Mouse (Mus musculus) CH12.LX (cell line): ENCODE data around the gene Phldb1. TPM values are rescaled to one million over a fixed set of nuclear protein-coding genes. Genes with fewer than 3 reads are reported as not detected.

Source experiments
- DNase-seq: peaks from one replicate; pipeline ENCODE4 v3.0.0-alpha.2; 2013; ENCODE audit errors: extremely low read depth
- H3K27ac ChIP-seq: 2 replicates; pipeline ENCODE4 v1.5.1; 2012; ENCODE audit warnings: low read depth, mild to moderate bottlenecking, control low read depth, moderate library complexity; ENCODE audit not compliant: insufficient read depth
- H3K27me3 ChIP-seq: replicated peaks from 2 replicates; pipeline ENCODE3; 2012; ENCODE audit warnings: inconsistent platforms
- H3K36me3 ChIP-seq, 2 experiments: replicated peaks in 1 of 2; 2 replicates each; pipeline versions ENCODE3 to v1.6.1; 2012; ENCODE audit warnings: inconsistent platforms in 1 of 2, low read length in 1 of 2, mild to moderate bottlenecking in 1 of 2, mixed read lengths in 1 of 2, moderate library complexity in 1 of 2; ENCODE audit not compliant: control insufficient read depth in 1 of 2, insufficient read depth in 1 of 2
- H3K4me1 ChIP-seq, 2 experiments: 2 replicates each; pipeline ENCODE4 v1.6.1; 2012; ENCODE audit warnings: inconsistent platforms in 1 of 2, moderate library complexity in 1 of 2; ENCODE audit not compliant: insufficient read depth in 2 of 2, control insufficient read depth in 1 of 2
- H3K4me2 ChIP-seq: 2 replicates; pipeline ENCODE4 v1.6.1; 2012; ENCODE audit warnings: low read depth, mild to moderate bottlenecking, control low read depth; ENCODE audit not compliant: poor library complexity, insufficient read depth, severe bottlenecking
- H3K4me3 ChIP-seq, 3 experiments: fragments of 150-350 bp in 1 of 3; sonication (generic) in 1 of 3; replicated peaks in 1 of 3; 2 replicates each; pipeline versions ENCODE3 to v1.5.1; 2011 to 2012; ENCODE audit warnings: low read depth in 2 of 3, low read length in 2 of 3, mild to moderate bottlenecking in 2 of 3, moderate library complexity in 2 of 3, control low read depth in 1 of 3, improper control_type of control experiment in 1 of 3, inconsistent platforms in 1 of 3, mixed read lengths in 1 of 3; ENCODE audit not compliant: poor library complexity in 1 of 3
- H3K79me2 ChIP-seq: replicated peaks from 2 replicates; pipeline ENCODE4 v1.6.1; 2012; ENCODE audit warnings: mild to moderate bottlenecking, moderate library complexity; ENCODE audit not compliant: control insufficient read depth, poor library complexity, insufficient read depth, severe bottlenecking; ENCODE audit errors: extremely low read depth
- H3K9ac ChIP-seq: 2 replicates; pipeline ENCODE4 v1.6.1; 2012; ENCODE audit warnings: low read depth, mild to moderate bottlenecking, control low read depth, moderate library complexity; ENCODE audit not compliant: insufficient read depth
- H3K9me3 ChIP-seq: replicated peaks from 2 replicates; pipeline ENCODE3; 2012; ENCODE audit warnings: low read length, inconsistent platforms, mixed read lengths
- CHD1 ChIP-seq: IDR thresholded peaks from 2 replicates; pipeline ENCODE4 v1.6.1; 2012; ENCODE audit warnings: low read depth, low read length, improper control_type of control experiment, inconsistent platforms
- CHD2 ChIP-seq: IDR thresholded peaks from 2 replicates; pipeline ENCODE4 v1.6.1; 2011; ENCODE audit warnings: low read length, improper control_type of control experiment
- CTCF ChIP-seq, 2 experiments: IDR thresholded peaks in 1 of 2; conservative IDR thresholded peaks in 1 of 2; 2 replicates each; pipeline ENCODE4 v1.5.1; 2011 to 2012; ENCODE audit warnings: low read depth in 2 of 2, low read length in 2 of 2, improper control_type of control experiment in 1 of 2, inconsistent platforms in 1 of 2, mild to moderate bottlenecking in 1 of 2, moderate library complexity in 1 of 2
- E2F4 ChIP-seq: IDR thresholded peaks from 2 replicates; pipeline ENCODE4 v1.6.1; 2011; ENCODE audit warnings: low read depth, low read length, improper control_type of control experiment; ENCODE audit not compliant: insufficient replicate concordance
- ETS1 ChIP-seq: conservative IDR thresholded peaks from 2 replicates; pipeline ENCODE4 v1.6.1; 2012; ENCODE audit warnings: low read depth, mild to moderate bottlenecking, inconsistent platforms, low read length, improper control_type of control experiment, moderate library complexity
- GABPA ChIP-seq: IDR thresholded peaks from 2 replicates; pipeline ENCODE4 v1.6.1; 2012; ENCODE audit warnings: low read depth, low read length, improper control_type of control experiment, inconsistent platforms; ENCODE audit not compliant: insufficient replicate concordance
- HCFC1 ChIP-seq: IDR thresholded peaks from 2 replicates; pipeline ENCODE4 v1.6.1; 2012; ENCODE audit warnings: low read depth, mild to moderate bottlenecking, inconsistent platforms, low read length, improper control_type of control experiment
- IRF4 ChIP-seq: IDR thresholded peaks from 2 replicates; pipeline ENCODE4 v1.6.1; 2014; ENCODE audit warnings: low read depth, mild to moderate bottlenecking, inconsistent platforms, low read length, improper control_type of control experiment
- KAT2A ChIP-seq: IDR thresholded peaks from 2 replicates; pipeline ENCODE4 v1.6.1; 2012; ENCODE audit warnings: low read length, improper control_type of control experiment, inconsistent platforms; ENCODE audit not compliant: insufficient replicate concordance
- MAFK ChIP-seq: IDR thresholded peaks from 2 replicates; pipeline ENCODE4 v1.6.1; 2011; ENCODE audit warnings: low read length, improper control_type of control experiment; ENCODE audit not compliant: insufficient replicate concordance
- MAZ ChIP-seq: IDR thresholded peaks from 2 replicates; pipeline ENCODE4 v1.6.1; 2012; ENCODE audit warnings: low read depth, mild to moderate bottlenecking, inconsistent platforms, low read length, improper control_type of control experiment, moderate library complexity
- MEF2A ChIP-seq: IDR thresholded peaks from 2 replicates; pipeline ENCODE4 v1.6.1; 2014; ENCODE audit warnings: low read depth, mild to moderate bottlenecking, inconsistent platforms, low read length, improper control_type of control experiment, borderline replicate concordance
- MYC ChIP-seq: IDR thresholded peaks from 2 replicates; pipeline ENCODE4 v1.6.1; 2011; ENCODE audit warnings: low read depth, mild to moderate bottlenecking, improper control_type of control experiment, low read length
- NELFE ChIP-seq: IDR thresholded peaks from 2 replicates; pipeline ENCODE4 v1.6.1; 2011; ENCODE audit warnings: low read depth, low read length, improper control_type of control experiment
- PAX5 ChIP-seq: IDR thresholded peaks from 2 replicates; pipeline ENCODE4 v1.6.1; 2012; ENCODE audit warnings: low read length, inconsistent platforms, mixed read lengths
- POLR2A ChIP-seq: IDR thresholded peaks from 2 replicates; pipeline ENCODE4 v1.6.1; 2011; ENCODE audit warnings: low read depth, mild to moderate bottlenecking, improper control_type of control experiment, low read length
- POLR2AphosphoS2 ChIP-seq: IDR thresholded peaks from 2 replicates; pipeline ENCODE4 v1.6.1; 2011; ENCODE audit warnings: low read depth, low read length, improper control_type of control experiment
- RAD21 ChIP-seq: IDR thresholded peaks from 2 replicates; pipeline ENCODE4 v1.6.1; 2011; ENCODE audit warnings: low read depth, mild to moderate bottlenecking, low read length, improper control_type of control experiment, moderate library complexity
- RCOR1 ChIP-seq: conservative IDR thresholded peaks from 2 replicates; pipeline ENCODE4 v1.6.1; 2012; ENCODE audit warnings: low read depth, mild to moderate bottlenecking, inconsistent platforms, low read length, improper control_type of control experiment
- SIN3A ChIP-seq: IDR thresholded peaks from 2 replicates; pipeline ENCODE4 v1.6.1; 2012; ENCODE audit warnings: low read length, improper control_type of control experiment, inconsistent platforms
- SMC3 ChIP-seq: IDR thresholded peaks from 2 replicates; pipeline ENCODE4 v1.6.1; 2011; ENCODE audit warnings: low read depth, low read length, improper control_type of control experiment
- TBP ChIP-seq: conservative IDR thresholded peaks from 2 replicates; pipeline ENCODE4 v1.6.1; 2011; ENCODE audit warnings: low read depth, low read length, improper control_type of control experiment
- USF1 ChIP-seq: IDR thresholded peaks from 2 replicates; pipeline ENCODE4 v1.6.1; 2014; ENCODE audit warnings: low read depth, mild to moderate bottlenecking, inconsistent platforms, low read length, improper control_type of control experiment
- USF2 ChIP-seq: conservative IDR thresholded peaks from 2 replicates; pipeline ENCODE4 v1.6.1; 2011; ENCODE audit warnings: low read depth, low read length, improper control_type of control experiment
- ZMIZ1 ChIP-seq: IDR thresholded peaks from 2 replicates; pipeline ENCODE4 v1.6.1; 2012; ENCODE audit warnings: low read depth, mild to moderate bottlenecking, inconsistent platforms, low read length, improper control_type of control experiment
- ZNF384 ChIP-seq: IDR thresholded peaks from 2 replicates; pipeline ENCODE4 v1.6.1; 2012; ENCODE audit warnings: low read depth, low read length, improper control_type of control experiment, inconsistent platforms
- dilution Hi-C: fragments of 300-500 bp; cut with MboI; formaldehyde crosslinking; loops from 2 replicates; pipeline ENCODE4 v1.14.3; 2020; ENCODE audit warnings: low sequenced_read_pairs; ENCODE audit not compliant: extremely low pct_unique_long_range_greater_than_20kb, extremely low pct_ligation_motif_present
- in situ Hi-C: fragments of 300-500 bp; cut with MboI; formaldehyde crosslinking; loops from 3 replicates; pipeline ENCODE4 v1.14.3; 2019; ENCODE audit warnings: low sequenced_read_pairs, low pct_ligation_motif_present, low pct_unique_long_range_greater_than_20kb, mixed read lengths
- polyA plus RNA-seq: library from polyadenylated mRNA; unstranded; fragments of >175 nt; gene quantifications from 2 replicates; pipeline ENCODE4 v1.2.1, GENCODE M21; 2012; ENCODE audit warnings: low read depth; ENCODE audit not compliant: insufficient read length
- total RNA-seq, 2 experiments: library from RNA; depleted of rRNA; stranded (reverse); fragments of 300-350 nt in 1 of 2; fragments of >200 nt in 1 of 2; gene quantifications; 2 replicates each; pipeline ENCODE4 v1.2.3; 2012 to 2014

Gene Phldb1
- total and polyA plus RNA-seq, 3 experiments: 7.9 to 15.1 (median 14.6) TPM

DNA sequence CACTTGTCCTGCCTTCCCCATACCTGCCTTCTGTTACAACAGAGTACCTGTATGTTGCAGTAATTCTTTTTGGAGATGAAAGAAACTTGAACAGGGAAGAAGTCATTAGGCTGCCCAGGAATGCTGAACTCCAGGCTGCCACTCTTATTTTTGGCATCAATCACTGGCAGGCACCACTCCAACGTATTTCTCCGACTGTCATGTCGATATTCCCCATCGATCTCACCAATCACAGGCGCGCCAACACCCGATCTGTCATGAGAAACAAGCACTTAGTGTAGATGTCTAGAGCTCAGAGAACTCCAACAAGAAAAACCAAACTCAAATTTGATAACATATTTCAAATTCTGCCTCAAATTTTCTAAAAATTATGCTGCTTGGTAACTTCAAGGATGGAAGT lies 10.4 kb upstream of the Phldb1 start:
- TF ChIP-seq USF1 (no peak), NELFE (no peak), ZNF384 (no peak), TBP (no peak)
- Histone ChIP-seq H3K79me2 (peaks cover 3% of the 10 kb centered on the region; the same call in 1 of the 2 replicates), H3K9ac (no peak overlapping the region), H3K4me3 (no peak overlapping the region), H3K4me2 (no peak overlapping the region), H3K4me1 (peaks cover 0 to 8% of the 10 kb centered on the region in 2 experiments; a peak in 1 of 4 replicates), H3K27me3 (no peaks in the 10 kb centered on the region), H3K27ac (no peak overlapping the region), H3K36me3 (peaks cover 66 to 72% of the 10 kb centered on the region in 2 experiments), H3K9me3 (no peaks in the 10 kb centered on the region)
- dilution Hi-C loops: no loop called here
- no peak for DNase-seq
- in situ Hi-C loops: no loop called here

GRCm38 (mm10) chr9:44740663-44741192 lies 5.7 kb upstream of the Phldb1 start:
- dilution Hi-C loops (no loop called here), in situ Hi-C loops (no loop called here)
- no peak for DNase-seq

More at GRCm38 (mm10) chr9:44740663-44741192, 5.7 kb upstream of the Phldb1 start:
- no peak overlapping the region for H3K27ac ChIP-seq
- peaks cover 3% of the 10 kb centered on the region for H3K9me3 ChIP-seq
- H3K79me2 ChIP-seq: no peaks in the 10 kb centered on the region
- peaks cover 2 to 20% of the 10 kb centered on the region in 2 experiments; a peak in 2 of 4 replicates for H3K4me1 ChIP-seq
- peaks cover 16% of the 10 kb centered on the region for H3K27me3 ChIP-seq
- H3K4me2 ChIP-seq: no peak overlapping the region
- H3K4me3 ChIP-seq: no peak overlapping the region
- H3K36me3 ChIP-seq: peaks cover 34 to 36% of the 10 kb centered on the region in 2 experiments
- TF ChIP-seq POLR2AphosphoS2 (no peak), POLR2A (0 out of 2 replicates have a peak, but pooled peaks have one; percentile 12), RCOR1 (no peak), TBP (peak; percentile 54; the same call in 1 of the 2 replicates), SMC3 (0 out of 2 replicates have a peak, but pooled peaks have one; percentile 20), E2F4 (no peak), CHD2 (no peak), MYC (no peak), IRF4 (no peak), MAZ (no peak), PAX5 (no peak), MAFK (no peak), MEF2A (no peak), HCFC1 (no peak), RAD21 (peak; percentile 28), CTCF (conservative IDR thresholded peaks at IDR 0.05 in 1 of 2, IDR thresholded peaks at IDR 0.05 in 1 of 2; ENCODE audit: low read depth in 2 of 2, low read length in 2 of 2) (peak in 1 of 2 experiments; percentile 51; a peak in 2 of 4 replicates), ZMIZ1 (no peak), USF1 (no peak), CHD1 (no peak), SIN3A (no peak), GABPA (no peak), KAT2A (no peak), ETS1 (no peak), USF2 (no peak)
- no peak overlapping the region for H3K9ac ChIP-seq
